Mouse (Mus musculus) hematopoietic stem cell, adult 5-6 weeks (primary cell): ENCODE data around the gene Mapkap1. TPM values are rescaled to one million over a fixed set of nuclear protein-coding genes. Genes with fewer than 3 reads are reported as not detected.

Experiments
- ATAC-seq, 2 experiments: fragments of 125-278 bp in 1 of 2; replicated peaks in 1 of 2; 2 replicates each; pipeline ENCODE4 v1.8.0; 2016 to 2017; ENCODE audit warnings: inconsistent platforms in 2 of 2, mild to moderate bottlenecking in 2 of 2, moderate number of reproducible peaks in 2 of 2, low read depth in 1 of 2, moderate TSS enrichment in 1 of 2; ENCODE audit not compliant: low FRiP score in 2 of 2, poor library complexity in 2 of 2, severe bottlenecking in 2 of 2, insufficient read depth in 1 of 2, low TSS enrichment in 1 of 2
- total RNA-seq: library from RNA; stranded (forward); fragments of 172-1452, 232-1000 nt; gene quantifications from 2 replicates; pipeline ENCODE4 v1.2.3, GENCODE M21; 2017

The Mapkap1 gene
- total RNA-seq, 1 experiment from 2014 or later = 59.8 TPM

- ATAC-seq = no peak
Observed at GRCm38 (mm10) chr2:34515263-34515662, 108.7 kb downstream of the Mapkap1 start.

GRCm38 (mm10) chr2:34518083-34518482 lies 111.5 kb downstream of the Mapkap1 start:
- peak; percentile 48 to 72; a peak in 3 of 4 replicates for ATAC-seq

GRCm38 (mm10) chr2:34518526-34518925 lies 112.0 kb downstream of the Mapkap1 start:
- ATAC-seq = no peak

- ATAC-seq = peak; percentile 39 to 73; a peak in 1 of 4 replicates
Observed at GRCm38 (mm10) chr2:34519525-34519924, 113.0 kb downstream of the Mapkap1 start.

- ATAC-seq = no peak
Observed at GRCm38 (mm10) chr2:34521384-34521783, 114.8 kb downstream of the Mapkap1 start.

- ATAC-seq = no peak
Observed at GRCm38 (mm10) chr2:34526527-34527371, 120.2 kb downstream of the Mapkap1 start.

GRCm38 (mm10) chr2:34528491-34528890 lies 121.9 kb downstream of the Mapkap1 start:
- ATAC-seq = no peak

- no peak for ATAC-seq
Observed at GRCm38 (mm10) chr2:34530042-34530441, 123.5 kb downstream of the Mapkap1 start.

GRCm38 (mm10) chr2:34531801-34532298 lies 125.3 kb downstream of the Mapkap1 start:
- ATAC-seq = no peak

- ATAC-seq = no peak
Observed at GRCm38 (mm10) chr2:34532394-34532793, 125.8 kb downstream of the Mapkap1 start.

- no peak for ATAC-seq
Observed at GRCm38 (mm10) chr2:34533281-34533680, 126.7 kb downstream of the Mapkap1 start.

- no peak for ATAC-seq
Observed at GRCm38 (mm10) chr2:34534996-34535395, 128.4 kb downstream of the Mapkap1 start.

GRCm38 (mm10) chr2:34537356-34537755 lies 130.8 kb downstream of the Mapkap1 start:
- no peak for ATAC-seq

GRCm38 (mm10) chr2:34543581-34543980 lies 137.0 kb downstream of the Mapkap1 start:
- no peak for ATAC-seq

- ATAC-seq = no peak
Observed at GRCm38 (mm10) chr2:34544021-34544420, 137.4 kb downstream of the Mapkap1 start.

- no peak for ATAC-seq
Observed at GRCm38 (mm10) chr2:34544646-34545395, 138.2 kb downstream of the Mapkap1 start.

- ATAC-seq = no peak
Observed at GRCm38 (mm10) chr2:34546176-34546677, 139.7 kb downstream of the Mapkap1 start.

GRCm38 (mm10) chr2:34547516-34547915 lies 140.9 kb downstream of the Mapkap1 start:
- ATAC-seq = no peak
